Mouse (Mus musculus) inflammation-experienced regulatory T-cells, adult 16 weeks (primary cell): ENCODE results near the gene Serinc5. TPM values are rescaled to one million over a fixed set of nuclear protein-coding genes. Genes with fewer than 3 reads are reported as not detected.

Source experiments
- polyA plus RNA-seq: library from polyadenylated mRNA; unstranded; fragments of 100-300 nt; shearing (Covaris generic); gene quantifications from one replicate; pipeline ENCODE4 v1.2.1, GENCODE M21; 2017

The Serinc5 gene
- polyA plus RNA-seq, result 33.8 TPM

DNA sequence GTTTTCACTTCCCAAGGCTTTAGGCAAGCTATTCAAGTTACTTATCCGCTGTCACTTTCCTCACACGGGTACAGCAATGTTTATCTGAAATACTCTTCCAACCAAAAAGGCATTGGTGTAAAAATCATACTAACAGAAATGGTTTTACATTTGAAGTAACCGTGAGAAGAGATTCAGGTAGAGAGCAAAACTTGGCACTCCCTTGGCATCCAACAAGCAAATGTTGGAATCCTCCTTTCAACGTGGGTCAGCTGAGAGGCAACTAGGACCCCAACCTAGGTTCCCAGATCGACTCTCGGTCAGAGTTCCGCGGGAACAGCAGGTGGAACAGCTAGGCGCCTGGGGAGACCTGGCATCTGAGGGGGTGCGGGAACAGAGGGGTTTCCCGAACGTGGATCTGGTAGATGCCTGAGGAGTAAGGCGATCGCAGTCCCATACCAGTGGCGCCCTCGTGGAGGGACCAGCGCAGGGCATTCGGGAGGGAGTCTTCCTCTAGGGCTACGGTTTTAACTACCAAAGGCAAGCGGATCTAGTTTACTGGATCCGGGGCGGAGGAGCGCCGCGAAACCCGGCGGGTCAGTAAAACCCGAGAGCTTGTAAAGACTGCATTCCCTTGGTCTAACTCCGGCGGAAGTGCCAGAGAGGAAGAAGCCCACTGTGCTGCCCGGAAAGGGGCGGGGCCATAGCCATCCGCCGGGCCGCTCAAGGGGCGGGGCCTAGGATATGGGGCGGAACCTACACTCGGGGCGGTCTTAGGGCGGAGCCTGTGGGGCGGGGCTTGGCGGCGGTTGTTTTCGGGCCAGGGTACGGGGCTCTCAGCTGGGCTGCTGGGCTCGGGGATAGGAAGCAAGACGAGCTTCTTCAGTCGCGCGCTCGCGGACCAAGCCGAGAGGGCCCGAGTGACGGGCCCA is at the start of gene Serinc5:
Gene Serinc5, plus strand, starts transcription at position 781 of the 911 bp plus-strand sequence.

DNA sequence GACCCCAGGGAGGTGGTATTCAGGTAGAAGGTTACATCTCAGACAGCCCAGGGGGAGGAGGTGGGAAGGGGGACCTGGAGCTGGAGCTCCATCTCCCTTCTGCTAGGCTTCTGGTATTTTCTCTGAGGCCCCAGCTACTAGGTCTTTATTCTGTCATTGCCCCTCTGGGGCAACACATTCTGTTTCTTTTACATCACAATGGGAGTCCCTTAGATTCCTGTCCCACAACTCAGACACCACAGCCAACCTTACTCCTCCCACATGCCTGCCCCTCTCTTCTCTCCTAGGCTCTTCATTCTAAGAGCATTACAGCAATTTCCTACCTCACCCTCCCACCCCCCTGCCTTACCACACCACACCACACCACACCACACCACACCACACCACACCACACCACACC is 34.8 kb upstream of the Serinc5 start, which contains the start of gene Spz1:
Gene Spz1, minus strand, starts transcription at position 101 of the 400 bp plus-strand sequence.

Other genes with a start within 250 kb of the Serinc5 start
- 0.09 TPM for gene Ankrd34b, start 185.2 kb upstream of the Serinc5 start, polyA plus RNA-seq
- gene Fam151b, start 127.1 kb upstream of the Serinc5 start, polyA plus RNA-seq, result 6.6 TPM
- 17.4 TPM for gene Zfyve16, start 80.2 kb upstream of the Serinc5 start, polyA plus RNA-seq
- not detected for gene Spz1, start 34.9 kb upstream of the Serinc5 start, polyA plus RNA-seq
- not detected for gene Thbs4, start 183.7 kb downstream of the Serinc5 start, polyA plus RNA-seq
- gene Mtx3, start 233.7 kb downstream of the Serinc5 start, polyA plus RNA-seq, result 1.9 TPM